Mouse (Mus musculus): Measurements from ENCODE around the gene Neurl1a. TPM values are rescaled to one million over a fixed set of nuclear protein-coding genes. Genes with fewer than 3 reads are reported as not detected.

The Neurl1a gene
- polyA plus RNA-seq, 1 experiment from 2014 or later, result 6.1 TPM

DNA sequence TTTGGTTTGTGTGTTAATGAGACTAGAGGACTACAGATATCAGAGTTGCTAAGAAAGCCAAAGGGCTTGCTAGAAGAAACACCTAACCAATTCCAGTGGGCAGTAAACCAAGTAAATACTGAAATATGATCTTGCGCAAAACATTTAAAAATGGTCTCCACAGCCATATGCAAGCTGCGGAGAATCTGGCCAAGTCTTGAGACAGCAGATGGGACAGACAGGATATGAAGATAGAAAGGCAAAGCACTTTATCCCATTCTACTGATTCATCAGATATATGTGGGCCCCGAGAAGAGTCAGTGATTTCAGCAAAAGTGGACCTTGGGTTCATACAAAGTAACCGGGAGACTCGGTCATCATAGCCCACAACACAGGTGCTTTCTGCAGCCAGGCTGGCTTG is 13.5 kb downstream of the Neurl1a start:
- WGBS, result 89% methylated on average over 5 of the region's 5 CpGs
- Histone ChIP-seq H3K4me3 (no peak overlapping the region), H3K9ac (no peak overlapping the region), H3K4me1 (no peaks in the 10 kb centered on the region), H3K4me2 (no peak overlapping the region), H3K9me3 (no peaks in the 10 kb centered on the region), H3K36me3 (no peaks in the 10 kb centered on the region), H3K27ac (no peak overlapping the region), H3K27me3 (no peaks in the 10 kb centered on the region)
- ATAC-seq (ENCODE audit: borderline replicate concordance, extremely low read depth, low FRiP score, low TSS enrichment), result no peak

- H3K9me3 ChIP-seq, result no peaks in the 10 kb centered on the region
- no peaks in the 10 kb centered on the region for H3K36me3 ChIP-seq
- no peak overlapping the region for H3K9ac ChIP-seq
- WGBS, result 82% methylated on average over 13 of the region's 13 CpGs
- peaks cover 4% of the 10 kb centered on the region; the same call in 1 of the 2 replicates for H3K4me1 ChIP-seq
- ATAC-seq (ENCODE audit: borderline replicate concordance, extremely low read depth, low FRiP score, low TSS enrichment), result no peak
- no peak overlapping the region for H3K4me2 ChIP-seq
- H3K27ac ChIP-seq, result no peak overlapping the region
- H3K27me3 ChIP-seq, result no peaks in the 10 kb centered on the region
- no peak overlapping the region for H3K4me3 ChIP-seq
These were observed 20.2 kb downstream of the Neurl1a start for GRCm38 (mm10) chr19:47198671-47199350.

DNA sequence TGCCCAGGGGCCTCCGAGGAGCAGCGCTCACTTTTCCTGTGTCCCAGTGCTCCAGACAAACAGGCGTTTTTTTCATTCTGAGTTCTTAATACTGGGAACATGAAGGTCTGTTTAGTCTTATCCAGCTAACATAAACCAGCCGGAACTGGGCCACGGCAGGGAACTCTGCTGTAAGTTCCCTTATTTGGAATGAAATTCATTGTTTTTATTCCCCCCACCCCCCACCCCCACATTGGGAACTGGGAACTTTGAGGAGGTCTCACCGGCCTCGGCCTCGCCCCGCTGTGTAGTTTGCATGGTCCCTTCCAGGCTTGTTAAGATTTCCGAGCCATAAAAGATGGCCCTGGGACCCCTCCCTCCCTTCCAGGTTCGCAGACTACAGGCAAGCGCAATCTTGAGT is 23.4 kb downstream of the Neurl1a start:
- H3K27me3 ChIP-seq, result no peaks in the 10 kb centered on the region
- H3K27ac ChIP-seq, result peak overlapping the region; percentile 77
- peaks cover 4% of the 10 kb centered on the region; the same call in 1 of the 2 replicates for H3K4me1 ChIP-seq
- H3K9me3 ChIP-seq, result no peaks in the 10 kb centered on the region
- H3K4me3 ChIP-seq, result no peak overlapping the region
- WGBS, result 39% methylated on average over 12 of the region's 12 CpGs
- no peak overlapping the region for H3K4me2 ChIP-seq
- no peaks in the 10 kb centered on the region for H3K36me3 ChIP-seq
- ATAC-seq (ENCODE audit: borderline replicate concordance, extremely low read depth, low FRiP score, low TSS enrichment), result peak; percentile 69; the same call in 1 of the 2 replicates
- H3K9ac ChIP-seq, result no peak overlapping the region

DNA sequence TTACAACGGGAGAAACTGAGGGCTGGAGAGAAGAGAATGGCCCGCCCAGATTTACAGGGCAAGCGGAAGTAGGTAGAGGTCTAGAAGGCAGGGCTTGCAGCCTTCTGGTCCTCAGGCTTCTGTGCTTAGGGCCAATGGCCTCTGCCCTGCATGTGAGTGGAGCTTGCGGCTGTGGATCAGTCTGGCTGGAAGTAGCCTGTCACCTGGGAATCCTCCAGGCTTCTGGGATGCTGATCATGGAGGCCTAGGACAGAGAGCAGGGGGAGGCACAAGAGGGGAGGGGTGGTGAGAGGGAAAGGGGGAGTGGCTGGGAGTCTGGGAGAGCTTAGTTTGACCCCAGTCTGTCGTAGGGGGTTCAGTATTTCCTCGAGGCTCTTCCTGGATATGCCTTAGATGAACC is 23.8 kb downstream of the Neurl1a start:
- peaks cover 4% of the 10 kb centered on the region; the same call in 1 of the 2 replicates for H3K4me1 ChIP-seq
- H3K9ac ChIP-seq, result no peak overlapping the region
- H3K4me3 ChIP-seq, result no peak overlapping the region
- no peaks in the 10 kb centered on the region for H3K27me3 ChIP-seq
- no peak overlapping the region for H3K4me2 ChIP-seq
- H3K36me3 ChIP-seq, result no peaks in the 10 kb centered on the region
- WGBS, result 51% methylated on average over 6 of the region's 6 CpGs
- no peaks in the 10 kb centered on the region for H3K9me3 ChIP-seq
- peak; percentile 25; the same call in 1 of the 2 replicates for ATAC-seq (ENCODE audit: borderline replicate concordance, extremely low read depth, low FRiP score, low TSS enrichment)
- peak overlapping the region; percentile 22 for H3K27ac ChIP-seq

DNA sequence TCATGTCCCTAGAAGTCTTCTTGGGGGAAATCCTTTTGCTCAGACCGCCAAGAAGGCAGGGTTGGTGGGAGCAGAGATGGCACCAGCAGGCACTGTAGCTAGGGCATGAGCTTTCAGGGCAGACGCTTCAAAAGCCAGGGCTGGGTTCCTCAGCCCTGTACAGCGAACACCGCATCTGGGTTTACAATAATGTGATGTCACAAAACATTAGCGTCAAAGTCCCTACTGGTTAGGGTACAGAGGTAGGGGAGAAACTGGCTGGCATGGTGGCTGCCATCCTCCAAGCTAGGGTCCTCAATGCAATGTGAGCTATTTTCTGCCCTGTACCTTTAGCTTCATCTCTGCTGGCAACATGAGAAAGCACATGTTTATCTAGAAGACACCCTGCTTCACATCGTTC is 24.4 kb downstream of the Neurl1a start:
- Histone ChIP-seq H3K4me1 (peaks cover 4% of the 10 kb centered on the region; the same call in 1 of the 2 replicates), H3K9ac (no peak overlapping the region), H3K9me3 (no peaks in the 10 kb centered on the region), H3K27me3 (no peaks in the 10 kb centered on the region), H3K4me2 (no peak overlapping the region), H3K4me3 (no peak overlapping the region), H3K36me3 (no peaks in the 10 kb centered on the region), H3K27ac (peak overlapping the region; percentile 22; the same call in 1 of the 2 replicates)
- no peak for ATAC-seq (ENCODE audit: borderline replicate concordance, extremely low read depth, low FRiP score, low TSS enrichment)
- 85% methylated on average over 6 of the region's 6 CpGs for WGBS

- WGBS, result 82% methylated on average over 6 of the region's 6 CpGs
- Histone ChIP-seq H3K27ac (no peak overlapping the region), H3K4me2 (no peak overlapping the region), H3K4me1 (peaks cover 4% of the 10 kb centered on the region; the same call in 1 of the 2 replicates), H3K4me3 (no peak overlapping the region), H3K9ac (no peak overlapping the region), H3K9me3 (no peaks in the 10 kb centered on the region), H3K36me3 (no peaks in the 10 kb centered on the region), H3K27me3 (no peaks in the 10 kb centered on the region)
- ATAC-seq (ENCODE audit: borderline replicate concordance, extremely low read depth, low FRiP score, low TSS enrichment), result no peak
These were observed 26.0 kb downstream of the Neurl1a start for GRCm38 (mm10) chr19:47204653-47205052.

GRCm38 (mm10) chr19:47206126-47206525 is 27.5 kb downstream of the Neurl1a start:
- Histone ChIP-seq H3K9ac (no peak overlapping the region), H3K9me3 (no peaks in the 10 kb centered on the region), H3K4me1 (peaks cover 4% of the 10 kb centered on the region; the same call in 1 of the 2 replicates), H3K4me2 (no peak overlapping the region), H3K27me3 (no peaks in the 10 kb centered on the region), H3K4me3 (no peak overlapping the region), H3K27ac (no peak overlapping the region), H3K36me3 (no peaks in the 10 kb centered on the region)
- ATAC-seq (ENCODE audit: borderline replicate concordance, extremely low read depth, low FRiP score, low TSS enrichment), result no peak
- 41% methylated on average over 1 of the region's 1 CpGs for WGBS

DNA sequence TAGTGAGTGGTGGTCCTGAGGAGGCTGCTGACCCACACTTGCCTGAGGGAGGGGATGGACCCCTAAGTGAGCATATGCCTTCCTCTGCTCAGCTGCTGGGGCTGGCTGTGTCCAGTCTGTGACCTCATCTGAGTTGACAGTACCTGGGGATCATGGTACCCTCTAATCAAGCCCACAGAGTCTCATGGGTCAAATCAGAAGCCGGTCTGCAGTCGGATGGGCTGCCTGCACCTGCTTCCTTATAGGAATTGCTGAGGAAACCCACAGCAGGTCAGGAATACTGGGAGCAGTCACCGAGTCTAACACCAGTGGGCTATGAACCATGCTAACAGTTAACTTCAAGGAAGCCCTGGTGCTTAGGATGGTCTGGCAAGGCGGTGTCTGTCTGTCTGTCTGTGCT is 31.8 kb downstream of the Neurl1a start:
- Histone ChIP-seq H3K27ac (no peak overlapping the region), H3K9me3 (no peaks in the 10 kb centered on the region), H3K4me1 (no peaks in the 10 kb centered on the region), H3K27me3 (no peaks in the 10 kb centered on the region), H3K4me2 (no peak overlapping the region), H3K36me3 (no peaks in the 10 kb centered on the region), H3K4me3 (no peak overlapping the region), H3K9ac (no peak overlapping the region)
- 92% methylated on average over 4 of the region's 4 CpGs for WGBS
- ATAC-seq (ENCODE audit: borderline replicate concordance, extremely low read depth, low FRiP score, low TSS enrichment), result no peak

GRCm38 (mm10) chr19:47211609-47212312 is 33.1 kb downstream of the Neurl1a start:
- no peak for ATAC-seq (ENCODE audit: borderline replicate concordance, extremely low read depth, low FRiP score, low TSS enrichment)
- Histone ChIP-seq H3K27me3 (no peaks in the 10 kb centered on the region), H3K9me3 (no peaks in the 10 kb centered on the region), H3K4me2 (no peak overlapping the region), H3K36me3 (no peaks in the 10 kb centered on the region), H3K4me3 (no peak overlapping the region), H3K27ac (no peak overlapping the region), H3K4me1 (no peaks in the 10 kb centered on the region), H3K9ac (no peak overlapping the region)
- whole genome bisulfite sequencing, result 72% methylated on average over 10 of the region's 10 CpGs

- no peak overlapping the region for H3K4me2 ChIP-seq
- no peaks in the 10 kb centered on the region for H3K9me3 ChIP-seq
- H3K36me3 ChIP-seq, result no peaks in the 10 kb centered on the region
- ATAC-seq (ENCODE audit: borderline replicate concordance, extremely low read depth, low FRiP score, low TSS enrichment), result no peak
- H3K9ac ChIP-seq, result no peak overlapping the region
- H3K27me3 ChIP-seq, result no peaks in the 10 kb centered on the region
- 81% methylated on average over 7 of the region's 7 CpGs for WGBS
- H3K4me3 ChIP-seq, result no peak overlapping the region
- H3K4me1 ChIP-seq, result no peaks in the 10 kb centered on the region
- no peak overlapping the region for H3K27ac ChIP-seq
These were observed 33.8 kb downstream of the Neurl1a start for GRCm38 (mm10) chr19:47212401-47212800.

DNA sequence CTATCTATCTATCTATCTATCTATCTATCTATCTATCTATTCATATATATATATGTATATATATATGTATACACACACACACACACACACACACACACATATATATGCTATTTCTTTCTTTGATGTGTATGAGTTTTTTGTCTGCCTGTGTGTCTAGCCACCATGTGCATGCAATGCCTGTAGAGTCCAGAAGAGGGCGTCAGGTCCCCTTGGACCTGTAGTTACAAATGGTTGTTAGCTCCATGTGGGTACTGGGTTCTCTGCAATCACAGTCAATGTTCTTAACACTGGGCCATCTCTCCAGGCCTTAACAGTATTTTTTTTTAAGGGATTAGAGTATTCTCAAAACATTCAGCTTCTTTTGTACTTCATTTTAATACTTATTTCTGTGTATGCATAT is 34.9 kb downstream of the Neurl1a start:
- no peaks in the 10 kb centered on the region for H3K9me3 ChIP-seq
- 46% methylated on average over 1 of the region's 1 CpGs for WGBS
- no peak overlapping the region for H3K9ac ChIP-seq
- no peaks in the 10 kb centered on the region for H3K27me3 ChIP-seq
- ATAC-seq (ENCODE audit: borderline replicate concordance, extremely low read depth, low FRiP score, low TSS enrichment), result no peak
- no peaks in the 10 kb centered on the region for H3K36me3 ChIP-seq
- H3K4me3 ChIP-seq, result no peak overlapping the region
- no peaks in the 10 kb centered on the region for H3K4me1 ChIP-seq
- no peak overlapping the region for H3K4me2 ChIP-seq
- H3K27ac ChIP-seq, result no peak overlapping the region

GRCm38 (mm10) chr19:47216766-47217165 is 38.1 kb downstream of the Neurl1a start:
- ATAC-seq (ENCODE audit: borderline replicate concordance, extremely low read depth, low FRiP score, low TSS enrichment), result no peak
- WGBS, result 54% methylated on average over 5 of the region's 5 CpGs
- Histone ChIP-seq H3K4me1 (no peaks in the 10 kb centered on the region), H3K9ac (no peak overlapping the region), H3K36me3 (no peaks in the 10 kb centered on the region), H3K27ac (no peak overlapping the region), H3K4me3 (no peak overlapping the region), H3K27me3 (no peaks in the 10 kb centered on the region), H3K9me3 (no peaks in the 10 kb centered on the region), H3K4me2 (no peak overlapping the region)

Measured in lung, embryonic 15.5 days (tissue).